Mouse (Mus musculus) MEL (cell line): ENCODE data around the gene Stard7. TPM values are rescaled to one million over a fixed set of nuclear protein-coding genes. Genes with fewer than 3 reads are reported as not detected.

Source experiments
- DNase-seq: peaks from one replicate; pipeline ENCODE4 v3.0.0; 2011; ENCODE audit warnings: low read depth, low spot score
- H3K27ac ChIP-seq: 2 replicates; pipeline ENCODE4 v1.5.1; 2012; ENCODE audit warnings: low read depth, mild to moderate bottlenecking, control low read depth, low read length, moderate library complexity; ENCODE audit not compliant: control insufficient read depth
- H3K27me3 ChIP-seq, 2 experiments: fragments of 150-350 bp in 1 of 2; sonication (generic) in 1 of 2; 2 replicates each; pipeline ENCODE4 v1.6.1; 2012; ENCODE audit warnings: low read length in 2 of 2, mild to moderate bottlenecking in 2 of 2, improper control_type of control experiment in 1 of 2, moderate library complexity in 1 of 2; ENCODE audit not compliant: insufficient read depth in 2 of 2, control insufficient read depth in 1 of 2
- H3K36me3 ChIP-seq, 2 experiments: 2 replicates each; pipeline ENCODE4 v1.6.1; 2012 to 2014; ENCODE audit warnings: low read length in 2 of 2, improper control_type of control experiment in 1 of 2, inconsistent platforms in 1 of 2, mild to moderate bottlenecking in 1 of 2; ENCODE audit not compliant: insufficient read depth in 2 of 2, control insufficient read depth in 1 of 2
- H3K4me1 ChIP-seq, 2 experiments: fragments of 150-350 bp in 1 of 2; sonication (generic) in 1 of 2; 2 replicates each; pipeline ENCODE4 v1.6.1; 2012; ENCODE audit warnings: low read length in 2 of 2, improper control_type of control experiment in 1 of 2, mild to moderate bottlenecking in 1 of 2; ENCODE audit not compliant: insufficient read depth in 2 of 2, control insufficient read depth in 1 of 2
- H3K4me3 ChIP-seq, 2 experiments: fragments of 150-350 bp in 1 of 2; sonication (generic) in 1 of 2; 2 replicates each; pipeline ENCODE4 v1.5.1; 2012; ENCODE audit warnings: low read depth in 2 of 2, low read length in 2 of 2, mild to moderate bottlenecking in 2 of 2, moderate library complexity in 2 of 2, control low read depth in 1 of 2, improper control_type of control experiment in 1 of 2; ENCODE audit not compliant: control insufficient read depth in 1 of 2, insufficient read depth in 1 of 2
- H3K79me2 ChIP-seq: 2 replicates; pipeline ENCODE4 v1.6.1; 2012; ENCODE audit warnings: mild to moderate bottlenecking, low read length, moderate library complexity; ENCODE audit not compliant: control insufficient read depth, poor library complexity, insufficient read depth
- H3K9ac ChIP-seq: 2 replicates; pipeline ENCODE4 v1.6.1; 2012; ENCODE audit warnings: low read depth, mild to moderate bottlenecking, control low read depth, low read length, moderate library complexity; ENCODE audit not compliant: control insufficient read depth, poor library complexity, severe bottlenecking
- H3K9me3 ChIP-seq: fragments of 150-350 bp; sonication (generic); replicated peaks from 2 replicates; pipeline ENCODE4 v1.6.1; 2012; ENCODE audit warnings: mild to moderate bottlenecking, low read length, improper control_type of control experiment, moderate library complexity; ENCODE audit not compliant: insufficient read depth
- CHD2 ChIP-seq: IDR thresholded peaks from 2 replicates; pipeline ENCODE4 v1.6.1; 2011; ENCODE audit warnings: low read length, improper control_type of control experiment
- CTCF ChIP-seq, 3 experiments: IDR thresholded peaks in 2 of 3; conservative IDR thresholded peaks in 1 of 3; 2 replicates each; pipeline ENCODE4 v1.5.1; 2011 to 2012; ENCODE audit warnings: low read length in 3 of 3, low read depth in 2 of 3, mild to moderate bottlenecking in 2 of 3, improper control_type of control experiment in 1 of 3, inconsistent platforms in 1 of 3, mixed read lengths in 1 of 3, moderate library complexity in 1 of 3; ENCODE audit not compliant: control insufficient read depth in 1 of 3, insufficient read depth in 1 of 3, poor library complexity in 1 of 3, severe bottlenecking in 1 of 3
- ETS1 ChIP-seq: IDR thresholded peaks from 2 replicates; pipeline ENCODE4 v1.6.1; 2012; ENCODE audit warnings: low read depth, mild to moderate bottlenecking, inconsistent platforms, low read length, improper control_type of control experiment, moderate library complexity
- MAZ ChIP-seq: IDR thresholded peaks from 2 replicates; pipeline ENCODE4 v1.6.1; 2012; ENCODE audit warnings: low read depth, mild to moderate bottlenecking, inconsistent platforms, low read length, improper control_type of control experiment
- NRF1 ChIP-seq: IDR thresholded peaks from 2 replicates; pipeline ENCODE4 v1.6.1; 2014; ENCODE audit warnings: low read depth, mild to moderate bottlenecking, inconsistent platforms, low read length, improper control_type of control experiment, moderate library complexity; ENCODE audit not compliant: poor library complexity, insufficient read depth, severe bottlenecking
- POLR2AphosphoS2 ChIP-seq: IDR thresholded peaks from 2 replicates; pipeline ENCODE4 v1.6.1; 2011; ENCODE audit warnings: low read length, improper control_type of control experiment
- RCOR1 ChIP-seq: IDR thresholded peaks from 2 replicates; pipeline ENCODE4 v1.6.1; 2012; ENCODE audit warnings: low read depth, mild to moderate bottlenecking, inconsistent platforms, low read length, improper control_type of control experiment
- SIN3A ChIP-seq: IDR thresholded peaks from 2 replicates; pipeline ENCODE4 v1.6.1; 2012; ENCODE audit warnings: low read length, improper control_type of control experiment, inconsistent platforms
- TCF12 ChIP-seq: IDR thresholded peaks from 2 replicates; pipeline ENCODE4 v1.6.1; 2014; ENCODE audit warnings: low read depth, mild to moderate bottlenecking, inconsistent platforms, low read length, improper control_type of control experiment, moderate library complexity
- UBTF ChIP-seq: IDR thresholded peaks from 2 replicates; pipeline ENCODE4 v1.6.1; 2012; ENCODE audit warnings: low read depth, mild to moderate bottlenecking, inconsistent platforms, low read length, improper control_type of control experiment, moderate library complexity, borderline replicate concordance; ENCODE audit not compliant: insufficient read depth
- USF1 ChIP-seq: IDR thresholded peaks from 2 replicates; pipeline ENCODE4 v1.6.1; 2014; ENCODE audit warnings: low read depth, mild to moderate bottlenecking, inconsistent platforms, low read length, improper control_type of control experiment, moderate library complexity
- USF2 ChIP-seq, 2 experiments: IDR thresholded peaks; 2 replicates each; pipeline ENCODE4 v1.6.1; 2011 to 2012; ENCODE audit warnings: improper control_type of control experiment in 2 of 2, low read length in 2 of 2, borderline replicate concordance in 1 of 2, inconsistent platforms in 1 of 2, low read depth in 1 of 2, mild to moderate bottlenecking in 1 of 2; ENCODE audit not compliant: insufficient read depth in 1 of 2
- ZC3H11A ChIP-seq: IDR thresholded peaks from 2 replicates; pipeline ENCODE4 v1.6.1; 2012; ENCODE audit warnings: low read depth, mild to moderate bottlenecking, inconsistent platforms, low read length, improper control_type of control experiment
- ZMIZ1 ChIP-seq: IDR thresholded peaks from 2 replicates; pipeline ENCODE4 v1.6.1; 2012; ENCODE audit warnings: low read depth, mild to moderate bottlenecking, inconsistent platforms, low read length, improper control_type of control experiment, moderate library complexity
- ZNF384 ChIP-seq: IDR thresholded peaks from 2 replicates; pipeline ENCODE4 v1.6.1; 2012; ENCODE audit warnings: low read depth, mild to moderate bottlenecking, inconsistent platforms, low read length, improper control_type of control experiment
- polyA plus RNA-seq, 2 experiments: library from polyadenylated mRNA; stranded (reverse) in 1 of 2; unstranded in 1 of 2; fragments of >175 nt in 1 of 2; fragments of >200 nt in 1 of 2; gene quantifications; 2 replicates each; pipeline versions ENCODE4 v1.2.1 to v1.2.4; 2012; ENCODE audit warnings: low replicate concordance in 2 of 2, low read depth in 1 of 2; ENCODE audit not compliant: insufficient read length in 2 of 2, insufficient read depth in 1 of 2, missing spikeins in 1 of 2
- total RNA-seq: library from RNA; depleted of rRNA; stranded (reverse); fragments of 300-350 nt; gene quantifications from 2 replicates; pipeline ENCODE4 v1.2.3, GENCODE M21; 2012

Stard7 gene
- total and polyA plus RNA-seq, 3 experiments, result 87.7 to 134 (median 87.9) TPM

DNA sequence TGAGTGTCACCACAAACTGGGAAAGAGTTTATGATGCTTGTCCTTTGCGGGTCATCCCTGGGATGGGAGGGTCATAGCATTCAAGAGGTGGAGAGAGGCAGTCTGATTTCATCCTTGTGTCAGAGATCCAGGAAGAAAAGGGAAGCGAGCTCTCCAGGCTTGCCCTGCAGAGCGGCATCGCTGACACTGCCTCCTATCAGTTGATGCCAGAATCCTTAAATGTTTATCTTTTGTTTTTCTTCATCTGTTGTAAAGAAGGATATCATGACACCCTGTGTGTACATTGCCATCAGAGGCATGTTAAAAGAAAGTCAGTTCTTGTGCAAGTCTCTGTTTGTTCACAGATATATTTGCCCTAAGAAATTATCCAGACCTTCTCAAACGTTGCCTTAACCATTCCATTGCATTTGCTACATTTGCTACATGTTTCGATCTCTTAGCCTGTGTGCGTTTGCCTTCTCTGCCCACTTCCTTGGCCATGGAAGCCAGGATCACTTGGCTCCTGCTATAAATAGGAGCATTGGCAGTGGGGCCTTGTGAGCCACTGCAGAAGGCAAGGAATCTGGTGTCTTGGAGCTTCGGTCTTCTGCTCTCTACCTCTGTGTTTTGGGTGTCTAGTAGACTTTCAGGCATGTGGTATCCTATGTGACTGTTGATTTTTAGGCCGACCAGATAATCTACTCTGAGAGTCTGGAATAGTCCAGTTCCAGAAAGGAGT is 19.6 kb upstream of the Stard7 start (continued):
- TF ChIP-seq USF2 (IDR thresholded peaks at IDR 0.05; ENCODE audit: borderline replicate concordance in 1 of 2, insufficient read depth in 1 of 2, low read depth in 1 of 2, low read length in 2 of 2) (no peak), UBTF (no peak), CHD2 (no peak), TCF12 (peak; percentile 97), SIN3A (peak; percentile 79)

DNA sequence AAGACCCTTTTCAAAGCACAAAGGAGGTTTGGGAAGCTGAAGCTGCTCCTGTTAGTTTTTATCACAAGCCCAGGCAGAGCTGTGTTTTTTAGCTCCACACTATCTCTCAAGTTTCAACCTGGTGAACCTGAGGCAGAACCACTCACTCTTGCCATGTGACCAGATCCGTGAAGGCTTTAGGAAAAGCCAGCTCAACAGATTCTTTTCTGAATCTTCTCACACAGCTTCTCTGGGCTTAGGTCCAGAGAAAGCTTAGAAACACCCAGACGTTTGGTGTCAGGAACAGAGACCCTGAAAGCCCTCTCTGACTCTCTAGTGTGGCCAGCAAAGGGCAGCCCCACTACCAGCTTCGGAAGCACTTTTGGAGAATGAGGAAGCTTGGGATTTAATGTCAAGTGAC is 18.6 kb upstream of the Stard7 start:
- H3K27me3 ChIP-seq, result no peaks in the 10 kb centered on the region
- DNase-seq, result no peak
- H3K9me3 ChIP-seq, result no peaks in the 10 kb centered on the region
- peak overlapping the region; percentile 73 for H3K27ac ChIP-seq
- H3K4me1 ChIP-seq, result peaks cover 22 to 24% of the 10 kb centered on the region in 2 experiments
- H3K79me2 ChIP-seq, result peaks cover 20% of the 10 kb centered on the region
- TF ChIP-seq TCF12 (no peak), USF1 (peak; percentile 43; the same call in 1 of the 2 replicates)
- no peak overlapping the region for H3K4me3 ChIP-seq
- no peak overlapping the region for H3K9ac ChIP-seq
- H3K36me3 ChIP-seq, result peaks cover 0 to 30% of the 10 kb centered on the region in 2 experiments; a peak in 2 of 4 replicates

DNA sequence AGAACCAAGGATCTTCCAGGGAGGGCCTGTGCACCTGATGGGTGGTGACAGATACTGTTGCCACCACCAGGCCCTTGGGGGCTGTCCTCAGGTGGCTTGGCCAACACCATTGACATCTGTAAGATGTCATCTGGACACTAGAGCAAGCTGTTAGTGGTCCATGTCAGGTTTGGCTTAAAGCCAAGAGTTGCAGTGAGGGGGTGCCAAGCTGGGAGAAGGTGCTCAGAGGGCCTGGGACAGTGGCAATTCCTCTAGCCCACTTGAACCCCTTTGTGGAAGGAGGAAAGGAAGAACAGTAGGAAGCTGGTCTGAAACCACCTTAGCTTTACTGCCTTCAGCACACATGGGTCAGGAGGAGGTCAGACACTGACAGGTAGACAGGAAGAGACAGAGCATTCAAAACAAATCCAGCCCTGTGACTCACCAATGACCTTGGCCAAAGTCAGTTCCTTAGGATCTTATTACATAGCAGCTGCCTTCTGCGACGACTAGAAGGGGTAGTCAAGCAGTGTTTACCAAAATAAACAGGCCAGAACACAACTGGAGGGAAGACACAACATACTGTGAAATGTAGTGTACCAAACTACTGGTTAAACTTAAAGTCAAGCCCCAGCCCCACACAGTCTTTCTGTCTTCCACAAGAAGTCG is 18.0 kb upstream of the Stard7 start:
- TF ChIP-seq NRF1, result no peak
- no peak for TF ChIP-seq ZMIZ1
- TF ChIP-seq RCOR1, result no peak
- TF ChIP-seq TCF12, result no peak
- no peak for TF ChIP-seq POLR2AphosphoS2
- TF ChIP-seq CTCF (IDR thresholded peaks at IDR 0.05 in 2 of 3, conservative IDR thresholded peaks at IDR 0.05 in 1 of 3; ENCODE audit: control insufficient read depth in 1 of 3, insufficient read depth in 1 of 3, low read depth in 2 of 3, low read length in 3 of 3, poor library complexity in 1 of 3, severe bottlenecking in 1 of 3), result no peak
- no peak for TF ChIP-seq ZC3H11A
- no peak for TF ChIP-seq ETS1
- no peak for TF ChIP-seq USF1
- no peak for TF ChIP-seq MAZ
- TF ChIP-seq ZNF384, result no peak
- H3K9me3 ChIP-seq, result no peaks in the 10 kb centered on the region
- H3K27me3 ChIP-seq, result no peaks in the 10 kb centered on the region
- peaks cover 0 to 30% of the 10 kb centered on the region in 2 experiments; a peak in 3 of 4 replicates for H3K36me3 ChIP-seq
- no peak for DNase-seq
- H3K79me2 ChIP-seq, result peaks cover 16% of the 10 kb centered on the region
- peaks cover 21 to 22% of the 10 kb centered on the region in 2 experiments for H3K4me1 ChIP-seq
- no peak overlapping the region for H3K9ac ChIP-seq
- no peak overlapping the region for H3K4me3 ChIP-seq
- H3K27ac ChIP-seq, result no peak overlapping the region
